Mouse (Mus musculus) kidney, postnatal 36 days (tissue): ENCODE results near the gene Atp6v0d1.
A peak's percentile ranks its signal among the peaks of the same experiment; 100 is the strongest.
"Not testable (repeated sequence)": the region's sequence is repeated elsewhere in the genome, so short reads cannot be mapped to it uniquely, and the experiment has no call there.

Experiments used
- DNase-seq, 2 experiments: peaks; one replicate each; pipeline ENCODE4 v3.0.0; 2021 to 2022; ENCODE audit warnings: mixed read lengths in 2 of 2

The Atp6v0d1 gene

GRCm38 (mm10) chr8:105573427-105573826, 7.6 kb upstream of the Atp6v0d1 start:
- peak; percentile 62 to 82 for DNase-seq

GRCm38 (mm10) chr8:105571810-105572209, 6.0 kb upstream of the Atp6v0d1 start:
- no peak for DNase-seq

GRCm38 (mm10) chr8:105566703-105567595, 1.1 kb upstream of the Atp6v0d1 start:
- peak in 1 of 2 experiments; percentile 43 for DNase-seq

GRCm38 (mm10) chr8:105565401-105565881, 406 bp downstream of the Atp6v0d1 start:
- DNase-seq, result peak in 1 of 2 experiments; percentile 30

GRCm38 (mm10) chr8:105564573-105565229, 1.1 kb downstream of the Atp6v0d1 start:
- DNase-seq, result not testable (repeated sequence)

- peak in 1 of 2 experiments; percentile 35 for DNase-seq
These were observed 2.0 kb downstream of the Atp6v0d1 start for GRCm38 (mm10) chr8:105563871-105564270.

- DNase-seq, result no peak
These were observed 3.0 kb downstream of the Atp6v0d1 start for GRCm38 (mm10) chr8:105562863-105563262.

- no peak for DNase-seq
These were observed 10.6 kb downstream of the Atp6v0d1 start for GRCm38 (mm10) chr8:105555230-105555629.

GRCm38 (mm10) chr8:105554087-105554486, 11.8 kb downstream of the Atp6v0d1 start:
- DNase-seq, result peak; percentile 77

GRCm38 (mm10) chr8:105552824-105553223, 13.0 kb downstream of the Atp6v0d1 start:
- DNase-seq, result no peak

GRCm38 (mm10) chr8:105552032-105552431, 13.8 kb downstream of the Atp6v0d1 start:
- no peak for DNase-seq

- no peak for DNase-seq
These were observed 15.8 kb downstream of the Atp6v0d1 start for GRCm38 (mm10) chr8:105550083-105550482.

- DNase-seq, result no peak
These were observed 16.3 kb downstream of the Atp6v0d1 start for GRCm38 (mm10) chr8:105549506-105549905.

- DNase-seq, result peak; percentile 50 to 60
These were observed 19.2 kb downstream of the Atp6v0d1 start for GRCm38 (mm10) chr8:105546384-105547350.

- no peak for DNase-seq
These were observed 20.6 kb downstream of the Atp6v0d1 start for GRCm38 (mm10) chr8:105545249-105545648.

GRCm38 (mm10) chr8:105544544-105545205, 21.2 kb downstream of the Atp6v0d1 start:
- peak; percentile 72 to 75 for DNase-seq

- DNase-seq, result no peak
These were observed 22.1 kb downstream of the Atp6v0d1 start for GRCm38 (mm10) chr8:105543703-105544102.

GRCm38 (mm10) chr8:105542808-105543207, 23.0 kb downstream of the Atp6v0d1 start:
- DNase-seq, result no peak

- no peak for DNase-seq
These were observed 23.7 kb downstream of the Atp6v0d1 start for GRCm38 (mm10) chr8:105542032-105542656.

GRCm38 (mm10) chr8:105538940-105539339, 26.9 kb downstream of the Atp6v0d1 start:
- DNase-seq, result no peak

GRCm38 (mm10) chr8:105537011-105537677, 28.7 kb downstream of the Atp6v0d1 start:
- DNase-seq, result no peak
